Mouse (Mus musculus) limb, embryonic 15.5 days (tissue): ENCODE measurements around the gene Dao. TPM values are rescaled to one million over a fixed set of nuclear protein-coding genes. Genes with fewer than 3 reads are reported as not detected.

Experiments
- ATAC-seq: fragments of 200-750 bp; cut with Nextera tagmentation; 2 replicates; pipeline ENCODE4 v1.8.0; 2017; ENCODE audit warnings: low read depth, moderate TSS enrichment; ENCODE audit not compliant: insufficient number of reproducible peaks, low FRiP score, low TSS enrichment
- H3K27ac ChIP-seq: fragments of 300-500 bp; sonication (generic); 2 replicates; pipeline ENCODE4 v1.5.1; 2015; ENCODE audit warnings: moderate library complexity, mild to moderate bottlenecking, inconsistent platforms
- H3K27me3 ChIP-seq: fragments of 300-500 bp; sonication (generic); 2 replicates; pipeline ENCODE4 v1.6.1; 2015; ENCODE audit warnings: inconsistent platforms
- H3K36me3 ChIP-seq: fragments of 300-500 bp; sonication (generic); 2 replicates; pipeline ENCODE4 v1.6.1; 2015; ENCODE audit warnings: inconsistent platforms
- H3K4me1 ChIP-seq: fragments of 300-500 bp; sonication (generic); 2 replicates; pipeline ENCODE4 v1.6.1; 2015; ENCODE audit warnings: inconsistent platforms
- H3K4me2 ChIP-seq: fragments of 300-500 bp; sonication (generic); 2 replicates; pipeline ENCODE4 v1.6.1; 2015; ENCODE audit warnings: mild to moderate bottlenecking, inconsistent platforms
- H3K4me3 ChIP-seq: fragments of 300-500 bp; sonication (generic); 2 replicates; pipeline ENCODE4 v1.5.1; 2015; ENCODE audit warnings: mild to moderate bottlenecking, inconsistent platforms
- H3K9ac ChIP-seq: fragments of 300-500 bp; sonication (generic); 2 replicates; pipeline ENCODE4 v1.6.1; 2015; ENCODE audit warnings: inconsistent platforms
- H3K9me3 ChIP-seq: fragments of 300-500 bp; sonication (generic); 2 replicates; pipeline ENCODE4 v1.6.1; 2016; ENCODE audit warnings: inconsistent platforms
- WGBS: fragments of 180-500 bp; shearing (Covaris S2); methylation state at CpG from one replicate; pipeline ENCODE4 v1.1.7; 2015; 5-methylcytosine and 5-hydroxymethylcytosine counted together
- polyA plus RNA-seq: library from polyadenylated mRNA; unstranded; fragments of >200 nt; fragmentation: Nextera tagmentation; extraction: Ambion mirVana; gene quantifications from 2 replicates; pipeline ENCODE4 v1.2.1, GENCODE M21; 2015

Gene Dao
- polyA plus RNA-seq, 1 experiment from 2014 or later, result not detected

GRCm38 (mm10) chr5:114032161-114032763, 28.8 kb downstream of the Dao start:
- Histone ChIP-seq H3K36me3 (no peaks in the 10 kb centered on the region), H3K27ac (no peak overlapping the region), H3K27me3 (no peaks in the 10 kb centered on the region), H3K4me1 (no peaks in the 10 kb centered on the region), H3K9me3 (no peaks in the 10 kb centered on the region), H3K4me2 (no peak overlapping the region), H3K9ac (no peak overlapping the region), H3K4me3 (no peak overlapping the region)
- ATAC-seq, result no peak
- WGBS, result 79% methylated on average over 3 of the region's 3 CpGs

DNA sequence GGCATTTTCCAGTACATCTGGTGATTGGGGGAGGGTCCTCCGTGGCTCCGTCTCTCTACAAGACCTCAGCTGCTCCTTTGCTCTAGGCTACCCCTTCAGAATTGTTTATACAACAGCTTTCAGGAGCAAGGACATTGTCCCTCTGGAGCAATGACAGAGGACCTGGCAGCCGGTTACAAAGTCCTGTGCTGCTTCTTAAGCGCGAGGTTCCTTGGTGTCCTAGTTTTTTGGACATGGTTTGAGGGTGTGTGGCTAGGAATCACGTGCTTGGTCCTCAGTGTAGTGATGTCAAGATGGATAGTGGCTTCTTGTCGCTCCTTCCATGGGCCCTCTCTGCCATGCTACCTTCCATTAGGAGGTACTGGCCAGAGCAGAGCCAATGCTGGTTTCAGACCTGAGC, 30.9 kb downstream of the Dao start:
- no peak for ATAC-seq

DNA sequence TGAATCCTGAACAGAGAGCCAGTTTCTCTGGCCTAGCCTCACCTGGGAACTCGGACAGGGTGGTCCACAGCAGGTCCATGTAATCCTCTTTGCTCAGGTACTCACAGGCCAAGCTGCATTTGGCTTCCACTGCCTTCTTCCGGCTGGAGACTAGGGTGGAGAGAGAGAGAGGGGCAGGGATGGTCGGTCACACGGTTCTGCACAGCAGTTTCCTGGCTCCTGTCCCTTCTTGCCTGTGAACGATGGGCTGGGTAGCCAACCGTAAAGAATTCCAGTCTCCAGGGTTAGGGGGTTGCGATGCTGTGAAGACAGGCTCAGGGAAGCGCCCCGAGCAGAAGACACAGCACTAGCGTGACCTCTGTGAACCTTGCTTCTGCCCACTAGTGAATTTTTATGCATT, 31.6 kb downstream of the Dao start:
- H3K4me1 ChIP-seq, result no peaks in the 10 kb centered on the region
- H3K4me2 ChIP-seq, result no peak overlapping the region
- H3K9ac ChIP-seq, result no peak overlapping the region
- no peaks in the 10 kb centered on the region for H3K9me3 ChIP-seq
- ATAC-seq, result no peak
- H3K27ac ChIP-seq, result no peak overlapping the region
- 55% methylated on average over 10 of the region's 10 CpGs for WGBS
- no peaks in the 10 kb centered on the region for H3K36me3 ChIP-seq
- H3K27me3 ChIP-seq, result no peaks in the 10 kb centered on the region
- H3K4me3 ChIP-seq, result no peak overlapping the region

More for the DNA sequence above, 30.9 kb downstream of the Dao start:
- Histone ChIP-seq H3K9ac (no peak overlapping the region), H3K27ac (no peak overlapping the region), H3K36me3 (no peaks in the 10 kb centered on the region), H3K27me3 (no peaks in the 10 kb centered on the region), H3K9me3 (no peaks in the 10 kb centered on the region), H3K4me3 (no peak overlapping the region), H3K4me1 (no peaks in the 10 kb centered on the region), H3K4me2 (no peak overlapping the region)
- 81% methylated on average over 7 of the region's 7 CpGs for WGBS

GRCm38 (mm10) chr5:114040508-114040907, 37.0 kb downstream of the Dao start:
- no peaks in the 10 kb centered on the region for H3K36me3 ChIP-seq
- no peak overlapping the region for H3K4me2 ChIP-seq
- H3K4me1 ChIP-seq, result no peaks in the 10 kb centered on the region
- ATAC-seq, result no peak
- no peak overlapping the region for H3K4me3 ChIP-seq
- no peaks in the 10 kb centered on the region for H3K9me3 ChIP-seq
- no peak overlapping the region for H3K27ac ChIP-seq
- H3K9ac ChIP-seq, result no peak overlapping the region
- WGBS, result 24% methylated on average over 7 of the region's 8 CpGs
- no peaks in the 10 kb centered on the region for H3K27me3 ChIP-seq

- H3K27me3 ChIP-seq, result no peaks in the 10 kb centered on the region
These were observed 37.4 kb downstream of the Dao start for GRCm38 (mm10) chr5:114040911-114041310.

GRCm38 (mm10) chr5:114041327-114041930, 37.9 kb downstream of the Dao start:
- Histone ChIP-seq H3K4me1 (no peaks in the 10 kb centered on the region), H3K4me2 (0 out of 2 replicates have a peak overlapping the region, but pooled peaks have one; percentile 21), H3K4me3 (no peak overlapping the region), H3K36me3 (no peaks in the 10 kb centered on the region), H3K9ac (no peak overlapping the region), H3K27ac (no peak overlapping the region), H3K27me3 (no peaks in the 10 kb centered on the region), H3K9me3 (no peaks in the 10 kb centered on the region)
- 19% methylated on average over 15 of the region's 15 CpGs for WGBS
- peak; percentile 65; the same call in 1 of the 2 replicates for ATAC-seq

More at GRCm38 (mm10) chr5:114040911-114041310, 37.4 kb downstream of the Dao start:
- Histone ChIP-seq H3K9ac (no peak overlapping the region), H3K9me3 (no peaks in the 10 kb centered on the region), H3K4me3 (no peak overlapping the region), H3K4me2 (no peak overlapping the region), H3K4me1 (no peaks in the 10 kb centered on the region), H3K27ac (no peak overlapping the region), H3K36me3 (no peaks in the 10 kb centered on the region)
- no peak for ATAC-seq
- WGBS, result 64% methylated on average over 1 of the region's 1 CpGs

- no peaks in the 10 kb centered on the region for H3K4me1 ChIP-seq
- no peaks in the 10 kb centered on the region for H3K36me3 ChIP-seq
- no peak overlapping the region for H3K27ac ChIP-seq
- WGBS, result 82% methylated on average over 4 of the region's 4 CpGs
- H3K9ac ChIP-seq, result no peak overlapping the region
- H3K27me3 ChIP-seq, result no peaks in the 10 kb centered on the region
- no peak overlapping the region for H3K4me2 ChIP-seq
- H3K4me3 ChIP-seq, result no peak overlapping the region
- ATAC-seq, result no peak
- no peaks in the 10 kb centered on the region for H3K9me3 ChIP-seq
These were observed 40.3 kb downstream of the Dao start for GRCm38 (mm10) chr5:114043800-114044199.

DNA sequence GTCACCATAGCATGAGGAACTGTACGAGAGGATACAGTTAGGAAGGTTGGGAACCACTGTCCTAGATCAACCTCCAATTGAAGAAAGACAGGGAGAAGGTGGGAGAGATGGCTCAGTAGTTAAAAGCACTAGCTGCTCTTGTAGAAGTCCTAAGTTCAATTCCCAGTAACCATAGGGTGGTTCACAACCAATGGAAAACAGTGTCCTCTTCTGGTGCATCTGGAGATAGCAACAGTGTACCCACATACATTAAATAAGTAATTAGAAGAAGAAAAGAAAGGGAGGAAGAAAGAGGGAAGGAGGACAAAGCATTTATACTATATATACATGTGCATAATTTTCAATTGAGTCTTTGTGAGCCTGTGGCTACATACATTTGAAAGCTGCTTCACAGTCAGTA, 41.6 kb downstream of the Dao start:
- Histone ChIP-seq H3K4me1 (no peaks in the 10 kb centered on the region), H3K27ac (no peak overlapping the region), H3K27me3 (no peaks in the 10 kb centered on the region), H3K9ac (no peak overlapping the region), H3K9me3 (no peaks in the 10 kb centered on the region), H3K36me3 (no peaks in the 10 kb centered on the region), H3K4me3 (no peak overlapping the region), H3K4me2 (no peak overlapping the region)
- no peak for ATAC-seq
- WGBS, result 75% methylated on average over 1 of the region's 1 CpGs

DNA sequence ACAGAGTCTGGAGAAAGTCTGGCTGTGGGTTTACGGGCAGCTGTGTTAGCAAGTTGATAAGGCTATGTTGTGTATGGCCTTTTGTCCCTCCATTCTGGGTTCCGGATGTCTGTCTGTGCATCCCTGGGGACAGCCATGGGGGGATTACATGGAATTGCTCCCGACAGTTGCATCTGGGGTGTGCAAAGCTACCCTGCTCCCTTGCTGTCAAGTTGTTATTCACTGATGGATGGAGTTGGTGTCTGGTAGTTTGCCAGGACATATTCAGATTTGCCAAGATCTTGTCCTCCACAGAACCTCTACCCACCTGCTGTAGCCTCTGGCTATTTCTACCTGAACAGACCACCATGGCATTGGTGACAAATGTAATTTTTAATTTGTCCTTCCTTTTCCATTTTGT, 42.6 kb downstream of the Dao start:
- H3K27me3 ChIP-seq, result no peaks in the 10 kb centered on the region

GRCm38 (mm10) chr5:114046604-114047003, 43.1 kb downstream of the Dao start:
- Histone ChIP-seq H3K4me1 (no peaks in the 10 kb centered on the region), H3K27ac (no peak overlapping the region), H3K4me3 (no peak overlapping the region), H3K4me2 (no peak overlapping the region), H3K36me3 (no peaks in the 10 kb centered on the region), H3K9ac (no peak overlapping the region), H3K27me3 (no peaks in the 10 kb centered on the region), H3K9me3 (no peaks in the 10 kb centered on the region)
- 53% methylated on average over 3 of the region's 3 CpGs for WGBS
- no peak for ATAC-seq

More for the DNA sequence above, 42.6 kb downstream of the Dao start:
- H3K4me2 ChIP-seq, result no peak overlapping the region
- no peak overlapping the region for H3K9ac ChIP-seq
- WGBS, result 60% methylated on average over 3 of the region's 3 CpGs
- no peak overlapping the region for H3K27ac ChIP-seq
- no peak for ATAC-seq
- H3K36me3 ChIP-seq, result no peaks in the 10 kb centered on the region
- H3K4me3 ChIP-seq, result no peak overlapping the region
- no peaks in the 10 kb centered on the region for H3K9me3 ChIP-seq
- H3K4me1 ChIP-seq, result no peaks in the 10 kb centered on the region

DNA sequence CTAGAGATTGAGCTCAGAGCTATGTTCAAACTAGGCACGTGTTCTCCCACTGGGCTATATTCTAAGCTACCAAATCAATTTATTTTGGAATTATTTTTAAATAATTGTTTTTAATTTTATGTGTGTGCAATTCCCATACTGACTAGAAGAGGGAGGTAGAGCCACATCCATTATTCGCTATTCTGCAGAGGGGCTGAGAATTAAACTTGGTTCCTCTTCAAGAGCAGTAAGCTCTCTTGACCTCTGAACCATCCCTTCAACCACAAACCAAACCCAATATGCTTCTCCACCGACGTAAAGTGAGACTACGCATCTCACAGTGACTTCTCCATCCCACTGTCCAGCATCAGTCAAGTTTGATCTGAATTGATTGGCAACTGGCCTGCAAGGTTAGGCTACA, 43.7 kb downstream of the Dao start:
- Histone ChIP-seq H3K4me1 (peaks cover 4% of the 10 kb centered on the region; the same call in 1 of the 2 replicates), H3K9me3 (no peaks in the 10 kb centered on the region), H3K27me3 (no peaks in the 10 kb centered on the region), H3K4me3 (no peak overlapping the region), H3K9ac (no peak overlapping the region), H3K27ac (no peak overlapping the region), H3K36me3 (no peaks in the 10 kb centered on the region), H3K4me2 (no peak overlapping the region)
- WGBS, result 78% methylated on average over 5 of the region's 5 CpGs
- ATAC-seq, result no peak

DNA sequence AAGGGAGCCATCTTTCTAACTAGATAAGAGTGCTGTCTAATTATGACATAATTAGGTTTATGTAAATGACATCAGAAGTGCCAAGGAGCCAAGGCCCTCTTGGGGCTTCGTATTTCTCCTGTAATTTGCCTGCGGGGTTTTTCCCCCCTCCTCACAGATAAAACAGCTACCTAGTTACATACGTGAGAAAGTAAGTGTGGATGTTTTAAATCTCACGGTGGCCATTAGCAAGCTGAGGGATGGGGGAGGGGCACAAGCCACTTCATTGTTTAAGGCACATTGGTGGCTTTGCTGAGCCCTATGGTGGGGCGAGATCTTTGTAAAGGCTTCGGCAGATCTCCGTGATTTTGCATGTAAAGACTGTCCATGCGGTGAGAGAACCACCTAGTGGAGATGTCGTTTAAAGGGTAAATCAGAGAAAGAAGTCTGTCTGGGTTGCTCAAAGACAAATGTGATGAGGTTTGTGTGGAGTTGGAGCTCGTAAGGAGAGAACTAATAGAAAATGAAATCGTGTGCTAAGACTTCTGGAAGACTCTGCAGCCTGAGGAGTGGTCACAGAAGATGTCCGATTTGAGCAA, 45.3 kb downstream of the Dao start:
- ATAC-seq, result no peak; the same call in 1 of the 2 replicates
- H3K4me3 ChIP-seq, result no peak overlapping the region
- H3K4me2 ChIP-seq, result no peak overlapping the region
- H3K27ac ChIP-seq, result no peak overlapping the region
- H3K9ac ChIP-seq, result no peak overlapping the region
- peaks cover 5% of the 10 kb centered on the region; the same call in 1 of the 2 replicates for H3K4me1 ChIP-seq
- WGBS, result 50% methylated on average over 12 of the region's 12 CpGs
- H3K36me3 ChIP-seq, result no peaks in the 10 kb centered on the region
- no peaks in the 10 kb centered on the region for H3K27me3 ChIP-seq
- no peaks in the 10 kb centered on the region for H3K9me3 ChIP-seq
